Mouse (Mus musculus) liver, adult 2 months (tissue): ENCODE data around the gene Copg1. TPM values are rescaled to one million over a fixed set of nuclear protein-coding genes. Genes with fewer than 3 reads are reported as not detected.
A peak's percentile ranks its signal among the peaks of the same experiment; 100 is the strongest.

Experiments
- DNase-seq: peaks from one replicate; pipeline ENCODE4 v3.0.0-alpha.2; 2011; ENCODE audit warnings: low read depth, low spot score; ENCODE audit errors: extremely low read depth
- H3K27ac ChIP-seq: fragments of 200-500 bp; replicated peaks from 2 replicates; pipeline ENCODE4 v1.5.1; 2012; ENCODE audit warnings: low read depth, mild to moderate bottlenecking, control low read depth, inconsistent platforms, low read length; ENCODE audit not compliant: insufficient read depth
- H3K27me3 ChIP-seq: fragments of 200-500 bp; 2 replicates; pipeline ENCODE4 v1.6.1; 2012; ENCODE audit warnings: mild to moderate bottlenecking, moderate library complexity, low read length, inconsistent platforms; ENCODE audit not compliant: control insufficient read depth, insufficient read depth
- H3K36me3 ChIP-seq: fragments of 200-500 bp; 2 replicates; pipeline ENCODE4 v1.6.1; 2012; ENCODE audit warnings: low read length, inconsistent platforms; ENCODE audit not compliant: control insufficient read depth, insufficient read depth
- H3K4me1 ChIP-seq: fragments of 200-500 bp; 2 replicates; pipeline ENCODE4 v1.6.1; 2011; ENCODE audit warnings: low read length; ENCODE audit not compliant: control insufficient read depth, insufficient read depth
- H3K4me3 ChIP-seq: fragments of 200-500 bp; 2 replicates; pipeline ENCODE4 v1.5.1; 2011; ENCODE audit warnings: low read depth, mild to moderate bottlenecking, control low read depth, low read length, moderate library complexity; ENCODE audit not compliant: insufficient read depth
- H3K79me2 ChIP-seq: fragments of 200-500 bp; 2 replicates; pipeline ENCODE4 v1.6.1; 2012; ENCODE audit warnings: inconsistent platforms, mild to moderate bottlenecking, low read length, moderate library complexity; ENCODE audit not compliant: control insufficient read depth, insufficient read depth
- H3K9ac ChIP-seq: fragments of 200-500 bp; 2 replicates; pipeline ENCODE4 v1.6.1; 2012; ENCODE audit warnings: low read depth, mild to moderate bottlenecking, control low read depth, inconsistent platforms, low read length
- CTCF ChIP-seq: fragments of 200-500 bp; IDR thresholded peaks from 2 replicates; pipeline ENCODE4 v1.5.1; 2011; ENCODE audit warnings: low read depth, low read length, control low read depth
- POLR2A ChIP-seq: fragments of 200-500 bp; IDR thresholded peaks from 2 replicates; pipeline ENCODE4 v1.6.1; 2011; ENCODE audit warnings: low read length, control low read depth; ENCODE audit not compliant: insufficient read depth; ENCODE audit errors: extremely low read depth
- WGBS: fragments of 180-500 bp; shearing (Covaris S2); methylation state at CpG from one replicate; pipeline ENCODE4 v1.1.7; 2018; 5-methylcytosine and 5-hydroxymethylcytosine counted together
- polyA plus RNA-seq: library from polyadenylated mRNA; depleted of rRNA; stranded (reverse); fragments of >200 nt; gene quantifications from 2 replicates; pipeline ENCODE4 v1.2.3, GENCODE M21; 2012
- total RNA-seq: library from RNA; depleted of rRNA; stranded (reverse); fragments of >200 nt; gene quantifications from 2 replicates; pipeline ENCODE4 v1.2.3, GENCODE M21; 2014

The Copg1 gene
- total and polyA plus RNA-seq, 2 experiments = 21.5 to 41.1 TPM

DNA sequence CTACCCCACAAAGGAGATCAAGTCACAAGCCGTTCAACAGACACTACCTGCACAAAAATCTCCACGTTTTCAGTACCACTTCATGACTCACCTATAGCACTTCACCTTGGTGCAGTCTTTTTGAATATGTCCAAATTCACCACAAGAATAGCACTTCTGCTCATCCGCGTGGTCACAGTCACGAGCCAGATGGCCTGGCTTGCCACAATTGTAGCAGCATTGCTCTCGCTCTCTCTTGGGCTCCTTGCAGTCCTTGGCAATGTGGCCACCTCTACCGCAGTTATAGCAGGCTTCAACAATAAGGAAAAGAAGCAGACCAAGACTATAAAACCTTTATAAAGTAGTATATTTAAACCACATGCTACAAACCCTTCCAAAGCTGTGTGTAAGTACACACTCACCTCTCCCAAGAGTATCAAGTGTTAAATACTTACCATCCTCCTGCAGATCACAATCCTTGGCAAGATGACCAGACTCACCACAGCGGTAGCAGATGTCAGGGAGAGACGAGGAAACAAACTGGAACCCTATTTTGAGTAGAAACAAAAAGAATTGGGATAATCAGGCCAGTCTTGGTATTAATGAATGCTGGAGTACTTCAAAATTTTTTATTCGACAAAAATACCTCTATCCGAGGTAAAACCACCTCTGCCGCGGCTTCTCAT lies 42.5 kb upstream of the Copg1 start:
- Histone ChIP-seq H3K79me2 (peaks cover 21% of the 10 kb centered on the region; the same call in 1 of the 2 replicates), H3K4me3 (no peak overlapping the region), H3K36me3 (peaks cover 50% of the 10 kb centered on the region), H3K27me3 (no peaks in the 10 kb centered on the region), H3K27ac (no peak overlapping the region), H3K9ac (no peak overlapping the region), H3K4me1 (peaks cover 10% of the 10 kb centered on the region)
- DNase-seq = no peak
- TF ChIP-seq POLR2A = no peak
- TF ChIP-seq CTCF = no peak
- 85% methylated on average over 13 of the region's 13 CpGs for WGBS

- Histone ChIP-seq H3K27ac (no peak overlapping the region), H3K36me3 (peaks cover 45% of the 10 kb centered on the region), H3K79me2 (peaks cover 28% of the 10 kb centered on the region), H3K27me3 (no peaks in the 10 kb centered on the region), H3K4me1 (peaks cover 13% of the 10 kb centered on the region), H3K4me3 (no peak overlapping the region), H3K9ac (no peak overlapping the region)
- WGBS = 34% methylated on average over 1 of the region's 1 CpGs
- no peak for TF ChIP-seq CTCF
- no peak for TF ChIP-seq POLR2A
- peak; percentile 92 for DNase-seq
Measured at GRCm38 (mm10) chr6:87846813-87847212, 40.8 kb upstream of the Copg1 start.

DNA sequence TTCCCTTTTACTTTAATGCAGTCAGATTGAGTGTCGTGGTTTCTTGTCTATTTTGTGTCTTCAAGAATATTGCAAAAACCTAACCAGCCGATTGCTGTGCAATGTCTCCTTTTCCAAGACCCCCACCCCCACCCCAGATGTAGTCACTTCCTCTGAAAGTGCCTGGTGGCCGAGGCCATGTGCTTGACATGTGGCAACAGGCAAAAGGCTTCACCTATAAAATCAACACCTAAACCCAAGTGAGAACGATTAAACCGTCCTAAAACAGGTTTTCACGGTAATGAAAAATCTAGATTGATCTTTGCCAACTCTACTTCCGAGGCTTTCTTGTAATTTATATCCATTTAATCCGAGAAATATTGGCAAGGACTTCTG lies 37.8 kb upstream of the Copg1 start:
- peaks cover 28% of the 10 kb centered on the region for H3K79me2 ChIP-seq
- peak; percentile 53 for DNase-seq
- H3K4me3 ChIP-seq = peak overlapping the region; percentile 84
- peak overlapping the region; percentile 96 for H3K9ac ChIP-seq
- peaks cover 13% of the 10 kb centered on the region for H3K4me1 ChIP-seq
- 0% methylated on average over 8 of the region's 8 CpGs for WGBS
- no peak for TF ChIP-seq CTCF
- TF ChIP-seq POLR2A = no peak
- H3K27me3 ChIP-seq = no peaks in the 10 kb centered on the region
- H3K27ac ChIP-seq = peak overlapping the region; percentile 95
- peaks cover 18% of the 10 kb centered on the region for H3K36me3 ChIP-seq

DNA sequence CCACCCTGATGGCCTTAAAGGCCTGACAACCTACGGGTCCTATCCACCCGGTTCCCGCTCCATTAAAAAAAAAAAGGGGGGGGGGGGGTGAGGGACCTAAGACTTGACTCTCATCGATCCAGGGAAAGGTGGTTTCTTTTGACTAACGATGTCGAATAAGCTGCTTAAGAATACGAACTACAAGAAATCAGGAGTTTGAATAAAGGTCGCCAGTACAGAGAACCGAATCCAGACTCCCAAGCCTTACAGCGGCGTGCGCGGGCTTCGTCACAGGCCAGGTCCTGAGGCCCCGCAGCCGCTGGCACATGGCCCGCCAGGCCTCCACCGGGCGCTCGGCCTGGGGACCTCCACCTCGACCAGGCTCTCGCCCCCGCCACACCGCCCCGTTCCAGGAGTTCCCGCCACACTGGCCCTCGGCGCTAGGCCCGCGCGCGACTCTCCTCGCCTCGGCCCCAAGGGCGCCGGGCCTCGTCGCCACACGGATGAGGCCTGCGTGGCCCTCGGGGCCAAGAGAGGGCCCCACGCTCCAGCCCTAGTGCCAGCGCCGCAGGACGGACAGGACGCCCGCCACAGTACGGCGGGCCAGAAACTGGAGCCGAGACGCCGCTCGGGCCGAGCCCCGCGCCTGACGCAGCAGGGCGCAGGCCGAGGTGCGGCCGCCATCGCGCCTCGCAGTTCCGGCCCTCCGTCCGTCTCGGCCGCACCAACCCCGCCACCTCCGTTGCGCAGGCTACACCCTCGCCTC lies 37.3 kb upstream of the Copg1 start:
- WGBS = under 1% methylated on average over 72 of the region's 73 CpGs
- H3K4me3 ChIP-seq = peak overlapping the region; percentile 84
- H3K36me3 ChIP-seq = peaks cover 12% of the 10 kb centered on the region
- H3K4me1 ChIP-seq = peaks cover 13% of the 10 kb centered on the region
- H3K27me3 ChIP-seq = no peaks in the 10 kb centered on the region
- peak; percentile 55 for DNase-seq
- H3K79me2 ChIP-seq = peaks cover 25% of the 10 kb centered on the region
- no peak for TF ChIP-seq POLR2A
- TF ChIP-seq CTCF = no peak
- H3K9ac ChIP-seq = peak overlapping the region; percentile 96
- peak overlapping the region; percentile 95 for H3K27ac ChIP-seq

DNA sequence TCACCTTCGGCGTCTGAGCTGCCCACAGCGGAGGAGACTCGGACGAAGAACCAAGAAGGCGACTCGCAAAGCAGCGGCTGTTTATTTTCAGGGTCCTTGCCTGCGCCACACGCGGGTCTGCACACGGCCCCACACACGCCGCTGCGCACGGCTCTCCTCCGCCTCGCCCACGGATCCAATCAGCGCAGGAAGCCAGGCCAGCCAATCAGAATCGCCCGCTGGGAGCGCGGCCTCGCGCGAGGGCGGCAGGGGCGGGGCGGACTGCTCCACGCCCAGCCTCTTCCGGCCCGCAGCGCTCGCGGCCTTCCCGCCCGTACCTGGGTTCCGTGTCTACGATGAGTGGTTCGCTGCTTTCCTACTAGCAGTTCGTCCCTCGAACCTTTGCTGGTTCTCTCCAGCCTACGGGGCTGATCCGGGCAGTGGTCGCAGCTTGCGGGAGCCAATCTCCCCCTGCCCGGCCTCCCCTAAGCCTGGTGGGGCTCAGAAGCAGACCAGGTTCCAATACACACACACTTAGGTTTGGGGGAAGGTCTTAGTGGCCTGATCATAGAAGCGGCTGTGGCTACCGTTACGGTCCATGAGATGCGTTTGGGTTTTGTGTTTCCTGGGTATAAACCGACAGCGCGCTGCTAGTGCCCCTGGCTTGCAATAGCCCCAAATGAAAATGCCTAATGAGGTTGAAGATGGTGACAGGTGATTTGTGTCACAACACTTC lies 36.6 kb upstream of the Copg1 start, which contains the start of gene Cnbp:
Cnbp (minus strand) TSS at position 207 of the 715 bp plus-strand sequence.
- TF ChIP-seq CTCF (no peak), POLR2A (peak; percentile 90)
- H3K9ac ChIP-seq = peak within 1 kb of the TSS; percentile 96
- no peaks in the 10 kb centered on the region for H3K27me3 ChIP-seq
- WGBS = under 1% methylated on average over 55 of the region's 55 CpGs
- H3K36me3 ChIP-seq = peaks cover 9% of the 10 kb centered on the region
- peak; percentile 80 for DNase-seq
- H3K27ac ChIP-seq = peak within 1 kb of the TSS; percentile 95
- H3K79me2 ChIP-seq = peaks cover 22% of the 10 kb centered on the region
- H3K4me3 ChIP-seq = peak within 1 kb of the TSS; percentile 84
- H3K4me1 ChIP-seq = peaks cover 13% of the 10 kb centered on the region
